Mouse (Mus musculus): ENCODE data around the gene Srp54a.
"Not testable (repeated sequence)": the region's sequence is repeated elsewhere in the genome, so short reads cannot be mapped to it uniquely, and the experiment has no call there.

DNA sequence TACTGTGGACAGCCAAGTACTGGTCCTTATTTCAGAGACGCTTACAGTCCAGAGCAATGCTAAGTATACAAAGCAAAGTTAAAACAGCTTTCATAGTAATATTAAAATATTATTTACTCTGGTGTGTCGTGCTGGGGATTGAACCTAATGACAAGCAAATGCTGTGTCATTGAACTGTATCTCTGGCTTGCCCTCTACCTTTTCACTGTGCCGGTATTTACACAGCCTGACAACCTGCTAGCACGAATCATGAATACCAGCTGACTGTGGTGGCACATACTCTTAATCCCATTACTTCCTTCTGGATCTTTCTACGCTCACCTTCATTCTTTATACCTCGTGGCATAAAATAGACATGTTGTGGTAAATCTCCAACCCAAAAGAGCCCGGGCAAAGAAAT, 12.1 kb downstream of the Srp54a start:
- not testable (repeated sequence) for TF ChIP-seq CTCF (IDR thresholded peaks at IDR 0.05; ENCODE audit: extremely low read depth, insufficient read depth, insufficient read length, insufficient replicate concordance); POLR2A (IDR thresholded peaks at IDR 0.05; ENCODE audit: low read depth, low read length)
